Mouse (Mus musculus): ENCODE measurements around the gene Cenpe. TPM values are rescaled to one million over a fixed set of nuclear protein-coding genes. Genes with fewer than 3 reads are reported as not detected.

The Cenpe gene
- total and polyA plus RNA-seq, 3 experiments, result 19.5 to 119 (median 26.4) TPM

DNA sequence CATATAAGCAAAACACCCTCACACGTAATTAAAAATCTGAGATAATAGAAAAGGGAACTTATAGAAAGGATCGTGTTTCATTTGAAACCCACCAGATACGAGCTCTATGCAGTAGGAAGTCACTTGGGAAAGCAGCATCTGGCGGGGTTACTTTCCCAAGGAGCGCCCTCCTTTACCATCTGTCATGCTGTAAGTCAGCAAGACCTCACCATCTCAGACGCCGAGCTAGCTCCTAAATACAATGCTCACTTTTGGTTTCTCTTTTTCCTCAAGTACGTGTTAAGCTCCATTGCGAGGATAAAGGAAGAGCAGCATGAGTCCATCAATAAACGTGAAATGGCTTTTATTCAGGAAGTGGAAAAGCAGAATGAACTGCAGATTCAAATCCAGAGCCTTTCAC, 46.6 kb downstream of the Cenpe start:
- H3K4me1 ChIP-seq (ENCODE audit: control insufficient read depth in 1 of 2, insufficient read depth in 2 of 2, low read length in 2 of 2), result no peaks in the 10 kb centered on the region
- no peaks in the 10 kb centered on the region for H3K27me3 ChIP-seq (ENCODE audit: control insufficient read depth in 1 of 2, insufficient read depth in 2 of 2, low read length in 2 of 2)
- H3K4me3 ChIP-seq (ENCODE audit: control insufficient read depth in 1 of 2, insufficient read depth in 1 of 2, low read depth in 2 of 2, low read length in 2 of 2), result no peak overlapping the region
- H3K27ac ChIP-seq (ENCODE audit: control insufficient read depth, low read depth, low read length), result no peak overlapping the region
- H3K9me3 ChIP-seq (replicated peaks; ENCODE audit: insufficient read depth, low read length), result no peaks in the 10 kb centered on the region
- no peaks in the 10 kb centered on the region for H3K79me2 ChIP-seq (ENCODE audit: control insufficient read depth, insufficient read depth, low read length, poor library complexity)
- no peak overlapping the region for H3K9ac ChIP-seq (ENCODE audit: control insufficient read depth, low read depth, low read length, poor library complexity, severe bottlenecking)
- TF ChIP-seq SIN3A (IDR thresholded peaks at IDR 0.05; ENCODE audit: low read length) (no peak), POLR2AphosphoS2 (IDR thresholded peaks at IDR 0.05; ENCODE audit: low read length) (no peak), POLR2AphosphoS5 (IDR thresholded peaks at IDR 0.05; ENCODE audit: borderline replicate concordance, low read depth, low read length) (no peak), TCF12 (IDR thresholded peaks at IDR 0.05; ENCODE audit: low read depth, low read length) (no peak), MAX (IDR thresholded peaks at IDR 0.05; ENCODE audit: low read length) (no peak), RCOR1 (IDR thresholded peaks at IDR 0.05; ENCODE audit: low read depth, low read length) (no peak), SMC3 (IDR thresholded peaks at IDR 0.05; ENCODE audit: low read depth, low read length) (no peak), ZC3H11A (IDR thresholded peaks at IDR 0.05; ENCODE audit: low read depth, low read length) (no peak), MAFK (IDR thresholded peaks at IDR 0.05; ENCODE audit: borderline replicate concordance, low read depth, low read length) (no peak), MYC (IDR thresholded peaks at IDR 0.05; ENCODE audit: low read depth, low read length) (no peak), KAT2A (conservative IDR thresholded peaks at IDR 0.05; ENCODE audit: low read depth, low read length) (no peak), EP300 (IDR thresholded peaks at IDR 0.05; ENCODE audit: low read depth in 1 of 2, low read length in 2 of 2) (no peak), JUND (IDR thresholded peaks at IDR 0.05; ENCODE audit: low read depth, low read length) (no peak), HCFC1 (IDR thresholded peaks at IDR 0.05; ENCODE audit: low read depth, low read length) (no peak), CHD1 (IDR thresholded peaks at IDR 0.05; ENCODE audit: low read depth, low read length) (no peak), USF1 (IDR thresholded peaks at IDR 0.05; ENCODE audit: low read depth, low read length) (no peak), ELF1 (IDR thresholded peaks at IDR 0.05; ENCODE audit: low read depth, low read length) (no peak), ZKSCAN1 (IDR thresholded peaks at IDR 0.05; ENCODE audit: low read depth, low read length) (no peak), ETS1 (IDR thresholded peaks at IDR 0.05; ENCODE audit: low read depth, low read length) (no peak), USF2 (IDR thresholded peaks at IDR 0.05; ENCODE audit: borderline replicate concordance in 1 of 2, insufficient read depth in 1 of 2, low read depth in 1 of 2, low read length in 2 of 2) (no peak)
- no peak for DNase-seq (ENCODE audit: low read depth, low spot score)
- peaks cover 0 to 29% of the 10 kb centered on the region in 2 experiments; a peak in 2 of 4 replicates for H3K36me3 ChIP-seq (ENCODE audit: control insufficient read depth in 1 of 2, insufficient read depth in 2 of 2, low read length in 2 of 2)

- no peak for TF ChIP-seq POLR2AphosphoS2 (IDR thresholded peaks at IDR 0.05; ENCODE audit: low read length)
- no peak for TF ChIP-seq CHD2 (IDR thresholded peaks at IDR 0.05; ENCODE audit: low read length)
- no peak for TF ChIP-seq UBTF (IDR thresholded peaks at IDR 0.05; ENCODE audit: borderline replicate concordance, insufficient read depth, low read depth, low read length)
- TF ChIP-seq MYC (IDR thresholded peaks at IDR 0.05; ENCODE audit: low read depth, low read length), result no peak
- no peak for TF ChIP-seq RCOR1 (IDR thresholded peaks at IDR 0.05; ENCODE audit: low read depth, low read length)
- TF ChIP-seq POLR2AphosphoS5 (IDR thresholded peaks at IDR 0.05; ENCODE audit: borderline replicate concordance, low read depth, low read length), result no peak
- no peak for TF ChIP-seq POLR2A (IDR thresholded peaks at IDR 0.05; ENCODE audit: control insufficient read depth in 1 of 2, insufficient read depth in 1 of 2, low read depth in 1 of 2, low read length in 2 of 2, poor library complexity in 1 of 2)
- no peak for TF ChIP-seq HCFC1 (IDR thresholded peaks at IDR 0.05; ENCODE audit: low read depth, low read length)
- no peak for TF ChIP-seq RAD21 (IDR thresholded peaks at IDR 0.05; ENCODE audit: low read depth, low read length)
- no peak for TF ChIP-seq GATA1 (IDR thresholded peaks at IDR 0.05; ENCODE audit: low read depth, low read length)
- no peak for TF ChIP-seq MAX (IDR thresholded peaks at IDR 0.05; ENCODE audit: low read length)
- no peak for TF ChIP-seq BHLHE40 (IDR thresholded peaks at IDR 0.05; ENCODE audit: borderline replicate concordance, low read depth, low read length)
- TF ChIP-seq GABPA (IDR thresholded peaks at IDR 0.05; ENCODE audit: low read depth, low read length), result no peak
- no peak for TF ChIP-seq NELFE (IDR thresholded peaks at IDR 0.05; ENCODE audit: low read depth, low read length)
- no peak for TF ChIP-seq KAT2A (conservative IDR thresholded peaks at IDR 0.05; ENCODE audit: low read depth, low read length)
- no peak for TF ChIP-seq TCF12 (IDR thresholded peaks at IDR 0.05; ENCODE audit: low read depth, low read length)
- TF ChIP-seq SMC3 (IDR thresholded peaks at IDR 0.05; ENCODE audit: low read depth, low read length), result no peak
- no peak for TF ChIP-seq MAZ (IDR thresholded peaks at IDR 0.05; ENCODE audit: low read depth, low read length)
- Histone ChIP-seq H3K27ac (ENCODE audit: control insufficient read depth, low read depth, low read length) (no peak overlapping the region), H3K4me3 (ENCODE audit: control insufficient read depth in 1 of 2, insufficient read depth in 1 of 2, low read depth in 2 of 2, low read length in 2 of 2) (no peak overlapping the region), H3K36me3 (ENCODE audit: control insufficient read depth in 1 of 2, insufficient read depth in 2 of 2, low read length in 2 of 2) (peaks cover 0 to 29% of the 10 kb centered on the region in 2 experiments; a peak in 2 of 4 replicates), H3K27me3 (ENCODE audit: control insufficient read depth in 1 of 2, insufficient read depth in 2 of 2, low read length in 2 of 2) (no peaks in the 10 kb centered on the region), H3K9ac (ENCODE audit: control insufficient read depth, low read depth, low read length, poor library complexity, severe bottlenecking) (no peak overlapping the region), H3K4me1 (ENCODE audit: control insufficient read depth in 1 of 2, insufficient read depth in 2 of 2, low read length in 2 of 2) (no peaks in the 10 kb centered on the region), H3K9me3 (replicated peaks; ENCODE audit: insufficient read depth, low read length) (no peaks in the 10 kb centered on the region), H3K79me2 (ENCODE audit: control insufficient read depth, insufficient read depth, low read length, poor library complexity) (no peaks in the 10 kb centered on the region)
- no peak for DNase-seq (ENCODE audit: low read depth, low spot score)
Measured at GRCm38 (mm10) chr3:135260233-135260632, 47.9 kb downstream of the Cenpe start.
